Mouse (Mus musculus) left cerebral cortex, adult 18-20 months (tissue): ENCODE measurements at regions not wholly inside any gene's neighbourhood (a gene's known extent, or its start where the extent isn't known, plus 50 kb on each side); places are given as distances from the start of the nearest gene placed in this dataset.
A peak's percentile ranks its signal among the peaks of the same experiment; 100 is the strongest.

Experiments used
- DNase-seq, 2 experiments: peaks; one replicate each; pipeline ENCODE4 v3.0.0; 2021 to 2022; ENCODE audit warnings: low spot score in 2 of 2, mixed read lengths in 1 of 2

DNA sequence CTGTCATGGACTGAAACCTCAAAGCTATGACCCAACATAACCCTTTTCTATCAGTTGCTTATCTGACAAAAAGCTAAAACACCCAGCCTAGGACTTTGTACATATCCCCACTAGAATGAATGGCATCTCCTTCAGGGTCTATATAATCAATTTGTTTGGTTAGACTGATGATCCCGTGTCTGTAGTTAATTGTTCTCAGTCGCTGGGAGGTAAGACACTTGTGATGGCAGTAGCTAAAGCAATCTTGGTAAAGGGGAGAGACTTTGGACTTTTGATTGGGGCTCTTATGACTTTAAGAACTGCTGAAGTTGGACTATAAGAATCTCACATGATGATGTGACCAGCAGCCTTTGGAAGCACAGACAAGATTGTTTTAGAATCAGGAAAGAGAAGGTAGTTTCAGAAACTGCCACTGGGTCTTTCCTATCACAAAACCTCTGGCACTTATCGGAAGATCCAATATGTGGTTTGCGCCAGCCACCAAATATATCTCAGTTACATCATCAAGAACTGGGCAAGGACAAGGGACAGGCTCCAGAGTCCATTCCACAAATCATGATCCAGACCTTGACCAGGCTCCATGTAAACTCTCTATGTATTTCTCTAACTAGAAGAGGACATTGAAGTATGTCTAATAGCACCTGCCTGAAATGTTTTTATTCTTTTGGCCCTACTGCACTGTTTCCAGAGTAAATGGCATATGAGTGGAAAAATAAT lies 183.1 kb downstream of the Sp3 start:
- DNase-seq, result no peak

DNA sequence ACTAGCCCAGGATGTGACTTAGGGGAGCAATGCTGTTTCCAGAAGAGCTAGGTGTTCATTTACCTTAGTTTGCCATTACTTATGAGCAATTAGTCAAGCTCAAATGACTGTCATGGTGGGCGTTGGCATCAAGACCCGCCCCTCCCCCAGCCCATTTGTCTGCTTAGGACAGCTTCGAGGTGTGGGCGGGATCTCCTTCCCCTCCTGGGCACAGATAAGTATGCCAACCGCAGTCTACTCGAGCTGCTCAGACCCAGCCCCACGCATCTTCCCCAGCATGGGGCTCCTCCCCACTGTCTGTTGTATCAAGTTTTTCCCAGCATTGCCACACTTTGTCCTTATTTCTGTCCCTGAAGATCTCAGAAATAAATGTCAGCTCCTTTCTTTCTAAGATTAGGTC lies 179.6 kb downstream of the Sp3 start:
- no peak for DNase-seq

GRCm38 (mm10) chr2:72813282-72813974 lies 166.8 kb downstream of the Sp3 start:
- no peak for DNase-seq

DNA sequence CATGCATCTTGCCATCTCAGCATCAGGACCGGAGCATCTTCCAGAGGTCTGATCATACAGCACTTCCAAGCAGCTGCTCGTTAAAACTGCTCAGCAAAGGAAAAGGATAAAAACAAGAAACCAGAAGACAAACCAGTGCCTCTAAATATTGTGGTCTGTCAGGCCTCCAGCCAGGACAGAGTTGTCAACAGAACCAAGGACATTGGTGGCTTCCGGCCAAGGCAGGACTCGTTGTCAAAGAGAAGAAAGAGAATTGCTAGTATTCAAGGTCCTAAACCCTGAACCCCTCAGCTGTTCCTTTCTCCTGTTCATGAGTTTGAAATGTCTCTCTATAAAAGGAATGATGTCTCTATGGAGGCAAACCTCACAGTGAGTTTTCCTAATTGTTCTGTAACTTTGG lies 155.0 kb downstream of the Sp3 start:
- DNase-seq, result no peak

GRCm38 (mm10) chr2:72829139-72829538 lies 151.1 kb downstream of the Sp3 start:
- no peak for DNase-seq

DNA sequence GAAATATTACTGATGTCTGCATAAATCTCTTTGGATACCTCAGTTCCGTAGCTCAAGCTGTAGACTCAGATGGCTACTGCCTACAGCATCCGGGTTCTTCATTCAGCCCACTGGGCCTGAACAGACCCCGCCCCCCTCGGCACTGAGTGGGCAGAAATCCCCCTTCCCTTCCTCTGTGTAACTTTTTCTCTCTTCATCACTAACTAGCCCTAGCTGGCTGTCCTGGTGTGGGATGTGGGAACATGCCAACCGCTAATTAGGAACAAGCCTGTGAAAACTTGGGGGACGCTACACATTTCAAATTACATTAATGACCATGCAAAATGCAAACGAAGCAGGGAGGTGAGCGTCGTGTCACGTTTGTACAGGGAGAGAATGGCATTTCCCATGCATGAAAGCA lies 147.5 kb downstream of the Sp3 start:
- DNase-seq, result no peak

DNA sequence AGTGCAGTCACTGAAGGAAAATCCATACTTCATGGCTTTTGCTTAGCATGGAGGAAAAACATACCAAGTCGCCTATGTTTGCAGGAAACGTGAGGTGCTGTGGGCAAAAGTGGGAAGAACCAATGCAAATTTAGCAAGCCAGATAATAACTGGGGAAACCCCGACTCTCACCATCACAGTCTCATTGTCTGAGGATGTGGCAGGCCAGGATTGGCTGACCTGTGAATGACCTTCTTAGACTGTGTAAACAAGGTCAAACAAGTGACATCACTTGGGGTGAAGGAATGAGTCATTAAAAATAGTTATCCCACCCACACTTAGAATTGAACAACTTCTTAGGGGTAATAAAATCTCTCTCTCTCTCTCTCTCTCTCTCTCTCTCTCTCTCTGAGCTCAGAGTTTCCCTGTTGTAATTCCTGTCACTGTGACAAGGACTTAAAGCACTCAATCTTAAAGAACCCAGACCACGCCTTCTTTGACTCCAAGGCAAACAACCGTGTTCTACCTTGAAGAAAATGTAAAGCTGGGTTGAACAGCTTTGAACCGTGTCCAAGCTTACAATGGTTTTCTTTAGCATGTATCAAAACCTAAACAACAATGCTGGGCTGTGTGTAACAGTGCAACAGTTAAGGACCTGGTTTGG lies 142.0 kb downstream of the Sp3 start:
- no peak for DNase-seq

- DNase-seq, result no peak
These were observed 140.6 kb downstream of the Sp3 start for GRCm38 (mm10) chr2:72839673-72840072.

DNA sequence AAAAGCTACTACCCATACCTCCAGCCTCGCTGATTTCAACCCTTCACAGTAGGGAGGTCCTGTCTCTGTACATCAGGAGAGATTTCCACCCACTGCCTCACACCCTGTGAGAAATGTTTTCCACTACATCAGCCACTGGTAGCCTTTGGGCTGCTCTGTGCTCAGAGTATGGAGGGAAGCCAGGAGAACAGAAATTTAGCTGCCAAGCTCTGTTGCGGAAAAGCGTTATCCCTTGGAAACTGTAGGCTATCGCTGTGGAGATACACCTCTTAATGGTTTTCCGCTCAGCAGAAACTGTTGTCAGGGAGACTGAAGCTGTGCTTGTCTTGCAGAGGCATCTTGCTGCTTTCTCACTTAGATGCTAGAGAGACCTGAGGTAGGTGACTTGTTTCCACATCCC lies 138.9 kb downstream of the Sp3 start:
- DNase-seq, result no peak

GRCm38 (mm10) chr2:72843610-72844009 lies 136.6 kb downstream of the Sp3 start:
- no peak for DNase-seq

DNA sequence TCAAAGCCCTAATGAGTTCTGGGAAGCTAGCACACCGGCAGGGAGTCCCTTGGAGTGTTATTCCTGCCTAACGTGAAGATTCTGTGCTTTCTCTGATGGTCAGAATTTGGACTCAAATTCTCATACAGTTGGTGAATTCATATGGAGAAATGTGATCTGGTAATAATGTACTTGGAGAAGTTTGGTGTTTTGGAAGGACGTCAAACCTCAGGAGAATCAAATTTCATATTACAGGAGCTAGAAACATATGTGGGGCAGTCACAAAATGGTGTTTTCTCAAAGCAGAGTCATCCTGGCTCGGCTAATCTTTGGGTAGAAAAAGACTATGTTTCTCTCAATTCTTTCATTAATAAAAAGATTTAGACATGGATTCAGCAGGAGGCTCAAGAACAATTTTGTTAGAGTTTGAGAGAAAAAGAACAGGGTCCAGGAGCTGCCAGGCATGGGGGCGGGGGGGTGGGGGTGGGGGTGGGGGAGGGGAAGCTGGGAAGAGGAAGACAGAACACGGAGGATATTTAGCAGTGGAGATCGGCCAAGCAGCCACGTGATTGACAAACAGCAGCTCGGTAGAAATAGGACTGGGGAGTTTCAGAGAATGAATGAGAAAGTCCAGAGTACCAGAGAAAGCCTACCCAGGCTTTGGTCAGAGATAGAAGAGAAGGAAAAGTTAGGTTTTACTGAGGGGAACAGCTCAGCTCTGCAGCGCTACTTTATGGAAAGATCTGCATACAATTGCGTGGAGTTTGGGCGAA lies 130.6 kb downstream of the Sp3 start:
- DNase-seq, result no peak

DNA sequence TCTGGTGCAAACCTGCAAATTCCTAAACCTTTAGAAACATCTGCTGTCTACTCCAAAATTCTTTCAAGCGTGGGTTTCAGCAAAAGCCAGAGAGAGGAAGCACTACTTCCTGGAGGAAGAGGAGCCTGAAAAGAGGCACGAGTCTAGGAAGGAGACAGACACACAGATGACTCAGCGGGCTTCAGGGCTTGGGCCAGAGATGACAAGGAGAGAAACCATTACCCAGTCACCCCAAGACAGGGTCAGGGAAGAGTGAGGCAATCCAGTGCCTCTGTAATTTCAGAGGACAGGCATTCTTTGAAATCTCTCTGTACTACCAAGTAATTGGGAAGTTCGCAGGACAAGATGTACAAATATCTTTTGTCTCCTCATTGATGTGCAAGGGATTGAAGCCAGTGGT lies 127.7 kb downstream of the Sp3 start:
- DNase-seq, result no peak

GRCm38 (mm10) chr2:72855276-72855970 lies 124.8 kb downstream of the Sp3 start:
- no peak for DNase-seq

GRCm38 (mm10) chr2:72855971-72856755 lies 124.1 kb downstream of the Sp3 start:
- no peak for DNase-seq

GRCm38 (mm10) chr2:72857377-72857776 lies 122.9 kb downstream of the Sp3 start:
- DNase-seq, result no peak

GRCm38 (mm10) chr2:72865462-72866365 lies 114.5 kb downstream of the Sp3 start:
- no peak for DNase-seq

DNA sequence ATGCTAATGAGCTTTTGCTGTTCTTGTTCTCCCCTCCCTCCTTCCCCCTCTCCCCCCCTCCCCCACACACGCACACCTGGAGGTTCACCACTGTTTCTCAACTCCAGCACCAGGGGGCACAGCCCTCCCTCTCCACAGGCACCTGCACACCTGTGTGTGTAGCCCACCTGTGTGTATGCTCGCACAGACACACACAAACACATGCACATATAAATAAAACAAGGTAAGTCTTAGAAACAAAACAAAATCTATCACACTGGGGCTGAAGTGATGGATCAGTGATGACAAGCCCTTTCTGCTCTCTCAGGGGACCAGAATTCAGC lies 113.9 kb downstream of the Sp3 start:
- DNase-seq, result no peak

GRCm38 (mm10) chr2:72868173-72868572 lies 112.1 kb downstream of the Sp3 start:
- no peak for DNase-seq

GRCm38 (mm10) chr2:72871836-72872235 lies 108.4 kb downstream of the Sp3 start:
- DNase-seq, result peak in 1 of 2 experiments; percentile 9
